Mouse (Mus musculus): ENCODE results near the gene Unc5c.

DNA sequence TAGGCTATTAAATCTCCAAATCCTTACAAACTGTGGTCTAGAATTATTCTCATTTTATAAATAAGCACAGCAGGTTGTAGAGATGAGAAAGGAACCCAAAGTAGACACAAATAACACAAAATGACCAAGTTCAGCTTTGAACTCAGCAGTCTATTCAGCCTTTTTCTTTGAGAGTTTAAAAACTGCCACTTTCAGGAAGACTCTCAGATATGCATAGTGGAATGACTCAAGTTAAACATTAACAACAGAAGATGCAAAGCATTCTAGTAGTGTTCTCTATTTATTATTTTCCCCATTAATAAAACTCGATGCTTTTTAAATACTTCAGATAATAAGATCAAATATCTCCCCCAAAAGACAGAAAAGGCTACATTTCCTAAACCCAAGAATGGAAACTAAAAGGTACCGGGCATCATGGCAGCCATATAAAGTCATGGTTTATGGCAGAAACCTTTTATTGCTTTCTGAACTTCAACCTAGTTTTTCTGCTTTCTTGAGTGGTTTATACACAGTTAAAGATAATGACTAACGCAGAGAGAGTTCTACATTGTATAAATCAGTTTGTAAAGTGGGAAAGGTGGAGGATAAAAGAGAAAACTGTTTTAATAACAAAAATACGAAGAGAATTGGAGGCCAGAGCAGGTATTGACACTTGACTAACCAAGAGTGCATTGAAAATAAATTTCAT lies 283.8 kb downstream of the Unc5c start:
- TF ChIP-seq CTCF (IDR thresholded peaks at IDR 0.05; ENCODE audit: low read depth) (no peak), EP300 (IDR thresholded peaks at IDR 0.05; ENCODE audit: low read depth) (no peak)
